Mouse (Mus musculus): ENCODE results near the gene Ppp1ca. TPM values are rescaled to one million over a fixed set of nuclear protein-coding genes. Genes with fewer than 3 reads are reported as not detected.
A peak's percentile ranks its signal among the peaks of the same experiment; 100 is the strongest.

The Ppp1ca gene
- total and polyA plus RNA-seq, 3 experiments: 342 to 514 (median 392) TPM

GRCm38 (mm10) chr19:4154437-4155222, 37.2 kb upstream of the Ppp1ca start:
- no peak for DNase-seq

GRCm38 (mm10) chr19:4155223-4156072, 36.4 kb upstream of the Ppp1ca start:
- no peak for DNase-seq

GRCm38 (mm10) chr19:4156073-4156579, 35.7 kb upstream of the Ppp1ca start:
- no peak for DNase-seq

GRCm38 (mm10) chr19:4156771-4157170, 35.1 kb upstream of the Ppp1ca start:
- no peak for DNase-seq

GRCm38 (mm10) chr19:4159049-4159448, 32.8 kb upstream of the Ppp1ca start:
- DNase-seq: no peak

- peak; percentile 96 for DNase-seq
Measured at GRCm38 (mm10) chr19:4162646-4163542, 29.0 kb upstream of the Ppp1ca start, which contains the start of gene Rps6kb2. TSS of gene Rps6kb2 (minus strand) at chr19:4163354.

GRCm38 (mm10) chr19:4163543-4163887, 28.4 kb upstream of the Ppp1ca start:
- no peak for DNase-seq

GRCm38 (mm10) chr19:4164100-4164499, 27.8 kb upstream of the Ppp1ca start:
- DNase-seq: no peak

- DNase-seq: peak; percentile 71
Measured at GRCm38 (mm10) chr19:4164721-4165120, 27.1 kb upstream of the Ppp1ca start.

- DNase-seq: peak; percentile 48
Measured at GRCm38 (mm10) chr19:4166678-4167476, 25.0 kb upstream of the Ppp1ca start.

- peak; percentile 99 for DNase-seq
Measured at GRCm38 (mm10) chr19:4169378-4169784, 22.5 kb upstream of the Ppp1ca start.

GRCm38 (mm10) chr19:4169810-4170209, 22.1 kb upstream of the Ppp1ca start:
- no peak for DNase-seq

GRCm38 (mm10) chr19:4170723-4171392, 21.0 kb upstream of the Ppp1ca start:
- DNase-seq: no peak

GRCm38 (mm10) chr19:4171393-4172290, 20.2 kb upstream of the Ppp1ca start:
- DNase-seq: peak; percentile 18

- peak; percentile 12 for DNase-seq
Measured at GRCm38 (mm10) chr19:4172925-4173324, 18.9 kb upstream of the Ppp1ca start.

GRCm38 (mm10) chr19:4175368-4175947, 16.4 kb upstream of the Ppp1ca start, which contains the start of gene Carns1:
TSS of gene Carns1 (minus strand) at chr19:4175479.
- DNase-seq: peak; percentile 45

- no peak for DNase-seq
Measured at GRCm38 (mm10) chr19:4180411-4180810, 11.5 kb upstream of the Ppp1ca start.

GRCm38 (mm10) chr19:4181892-4182291, 10.0 kb upstream of the Ppp1ca start:
- peak; percentile 81 for DNase-seq

GRCm38 (mm10) chr19:4183689-4184088, 8.2 kb upstream of the Ppp1ca start:
- DNase-seq: no peak

All from adrenal gland, adult 2 months (tissue).